Mouse (Mus musculus) limb, embryonic 14.5 days (tissue): ENCODE measurements around the gene Slc35b1. TPM values are rescaled to one million over a fixed set of nuclear protein-coding genes. Genes with fewer than 3 reads are reported as not detected.
A peak's percentile ranks its signal among the peaks of the same experiment; 100 is the strongest.

Source experiments
- ATAC-seq: fragments of 200-750 bp; cut with Nextera tagmentation; 2 replicates; pipeline ENCODE4 v1.8.0; 2017; ENCODE audit warnings: low read depth, moderate number of reproducible peaks, moderate TSS enrichment; ENCODE audit not compliant: low FRiP score
- DNase-seq: peaks from one replicate; pipeline ENCODE4 v3.0.0-alpha.2; 2015; ENCODE audit warnings: low spot score
- H3K27ac ChIP-seq: fragments of 300-500 bp; sonication (generic); replicated peaks from 2 replicates; pipeline ENCODE4 v1.5.1; 2014; ENCODE audit warnings: low read depth, mild to moderate bottlenecking, low read length, moderate library complexity, mixed read lengths
- H3K27me3 ChIP-seq: fragments of 300-500 bp; sonication (generic); 2 replicates; pipeline ENCODE4 v1.6.1; 2014; ENCODE audit warnings: low read length, mixed read lengths; ENCODE audit not compliant: control insufficient read depth, insufficient read depth
- H3K36me3 ChIP-seq: fragments of 300-500 bp; sonication (generic); 2 replicates; pipeline ENCODE4 v1.6.1; 2014; ENCODE audit warnings: mild to moderate bottlenecking, low read length, moderate library complexity, mixed read lengths; ENCODE audit not compliant: control insufficient read depth, insufficient read depth
- H3K4me1 ChIP-seq: fragments of 300-500 bp; sonication (generic); 2 replicates; pipeline ENCODE4 v1.6.1; 2014; ENCODE audit warnings: antibody characterized with exemption, low read length, mixed read lengths; ENCODE audit not compliant: control insufficient read depth, insufficient read depth
- H3K4me2 ChIP-seq: fragments of 300-500 bp; sonication (generic); replicated peaks from 2 replicates; pipeline ENCODE4 v1.6.1; 2014; ENCODE audit warnings: low read depth, mild to moderate bottlenecking, low read length, moderate library complexity; ENCODE audit not compliant: severe bottlenecking
- H3K4me3 ChIP-seq: fragments of 300-500 bp; sonication (generic); replicated peaks from 2 replicates; pipeline ENCODE4 v1.5.1; 2014; ENCODE audit warnings: low read length
- H3K9ac ChIP-seq: fragments of 300-500 bp; sonication (generic); 2 replicates; pipeline ENCODE4 v1.6.1; 2014; ENCODE audit warnings: mild to moderate bottlenecking, low read depth, low read length, moderate library complexity; ENCODE audit not compliant: severe bottlenecking
- H3K9me3 ChIP-seq: fragments of 300-500 bp; sonication (generic); 2 replicates; pipeline ENCODE4 v1.6.1; 2016; ENCODE audit warnings: low read length; ENCODE audit not compliant: control insufficient read depth
- POLR2A ChIP-seq: fragments of 200-500 bp; IDR thresholded peaks from 2 replicates; pipeline ENCODE4 v1.8.0; 2012; ENCODE audit warnings: inconsistent platforms, mild to moderate bottlenecking, moderate library complexity, borderline replicate concordance; ENCODE audit not compliant: insufficient read depth, insufficient read length; ENCODE audit errors: extremely low read depth
- WGBS: fragments of 180-500 bp; shearing (Covaris S2); extraction: QIAGEN DNeasy Blood & Tissue Kit; methylation state at CpG from one replicate; pipeline ENCODE4 v1.1.7; 2014; 5-methylcytosine and 5-hydroxymethylcytosine counted together
- polyA plus RNA-seq, 2 experiments: library from polyadenylated mRNA; depleted of rRNA in 1 of 2; stranded (reverse) in 1 of 2; unstranded in 1 of 2; fragments of >200 nt; fragmentation: Nextera tagmentation in 1 of 2; extraction: Ambion mirVana in 1 of 2; gene quantifications; 2 replicates each; pipeline versions ENCODE4 v1.2.1 to v1.2.3; 2012 to 2014

Gene Slc35b1
- polyA plus RNA-seq, 2 experiments = 98.1 to 117 TPM

GRCm38 (mm10) chr11:95369964-95370890 lies 14.3 kb upstream of the Slc35b1 start:
- peak; percentile 79 for ATAC-seq
- peaks cover 30% of the 10 kb centered on the region for H3K36me3 ChIP-seq

GRCm38 (mm10) chr11:95371182-95371581 lies 13.3 kb upstream of the Slc35b1 start:
- Histone ChIP-seq H3K9me3 (no peaks in the 10 kb centered on the region), H3K4me2 (no peak overlapping the region), H3K9ac (no peak overlapping the region), H3K27ac (no peak overlapping the region), H3K4me3 (no peak overlapping the region), H3K36me3 (peaks cover 40% of the 10 kb centered on the region), H3K4me1 (peaks cover 6% of the 10 kb centered on the region; the same call in 1 of the 2 replicates), H3K27me3 (no peaks in the 10 kb centered on the region)
- ATAC-seq = no peak
- TF ChIP-seq POLR2A = no peak
- DNase-seq = no peak
- WGBS = 88% methylated on average over 7 of the region's 7 CpGs

More at GRCm38 (mm10) chr11:95369964-95370890, 14.3 kb upstream of the Slc35b1 start:
- Histone ChIP-seq H3K9ac (no peak overlapping the region), H3K4me3 (no peak overlapping the region), H3K27me3 (no peaks in the 10 kb centered on the region), H3K9me3 (no peaks in the 10 kb centered on the region), H3K4me2 (no peak overlapping the region), H3K27ac (no peak overlapping the region; the same call in 1 of the 2 replicates), H3K4me1 (peaks cover 11% of the 10 kb centered on the region; the same call in 1 of the 2 replicates)
- DNase-seq = peak; percentile 50
- 69% methylated on average over 15 of the region's 15 CpGs for WGBS
- no peak for TF ChIP-seq POLR2A

DNA sequence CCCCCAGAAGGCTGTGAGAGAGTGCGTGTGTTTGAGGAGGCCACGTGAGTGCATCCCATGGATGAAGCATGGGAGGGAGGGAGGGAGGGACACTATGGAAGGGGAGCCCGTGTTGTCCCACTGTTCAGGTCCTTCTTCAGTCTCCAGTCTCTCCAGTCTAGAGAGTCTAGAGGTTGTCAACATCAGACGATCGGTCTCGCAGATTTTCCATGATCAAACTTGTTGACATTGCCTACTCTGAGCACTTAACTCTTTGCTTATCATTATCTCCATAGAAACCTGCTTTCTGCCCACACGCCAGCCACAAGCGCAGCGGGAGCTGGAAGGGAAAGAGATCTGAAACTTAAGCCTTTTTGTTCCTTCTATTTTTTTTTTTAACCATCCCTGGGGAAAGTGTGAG lies 5.6 kb upstream of the Slc35b1 start:
- no peak overlapping the region for H3K4me2 ChIP-seq
- no peak for TF ChIP-seq POLR2A
- H3K36me3 ChIP-seq = peaks cover 71% of the 10 kb centered on the region
- no peak overlapping the region for H3K9ac ChIP-seq
- ATAC-seq = no peak
- no peaks in the 10 kb centered on the region for H3K9me3 ChIP-seq
- H3K27me3 ChIP-seq = no peaks in the 10 kb centered on the region
- no peaks in the 10 kb centered on the region for H3K4me1 ChIP-seq
- no peak overlapping the region for H3K4me3 ChIP-seq
- no peak overlapping the region for H3K27ac ChIP-seq
- DNase-seq = no peak
- 79% methylated on average over 9 of the region's 9 CpGs for WGBS

GRCm38 (mm10) chr11:95379552-95379951 lies 4.9 kb upstream of the Slc35b1 start:
- Histone ChIP-seq H3K27me3 (no peaks in the 10 kb centered on the region), H3K36me3 (peaks cover 70% of the 10 kb centered on the region), H3K4me3 (no peak overlapping the region), H3K27ac (no peak overlapping the region), H3K9ac (no peak overlapping the region), H3K4me2 (no peak overlapping the region), H3K4me1 (no peaks in the 10 kb centered on the region), H3K9me3 (no peaks in the 10 kb centered on the region)
- no peak for ATAC-seq
- WGBS = 85% methylated on average over 5 of the region's 5 CpGs
- DNase-seq = no peak
- TF ChIP-seq POLR2A = no peak

GRCm38 (mm10) chr11:95380711-95381110 lies 3.8 kb upstream of the Slc35b1 start:
- no peak for TF ChIP-seq POLR2A

More at GRCm38 (mm10) chr11:95380711-95381110, 3.8 kb upstream of the Slc35b1 start:
- ATAC-seq (no peak), DNase-seq (no peak)
- Histone ChIP-seq H3K9ac (no peak overlapping the region), H3K4me3 (no peak overlapping the region), H3K4me2 (no peak overlapping the region), H3K36me3 (peaks cover 58% of the 10 kb centered on the region), H3K27me3 (no peaks in the 10 kb centered on the region), H3K4me1 (no peaks in the 10 kb centered on the region), H3K9me3 (no peaks in the 10 kb centered on the region), H3K27ac (no peak overlapping the region)
- WGBS = 95% methylated on average over 7 of the region's 7 CpGs
